Mouse (Mus musculus): ENCODE results near the gene Sec11a.

- TF ChIP-seq CTCF (IDR thresholded peaks at IDR 0.05; ENCODE audit: insufficient read depth, low read depth, low read length) (no peak), POLR2A (IDR thresholded peaks at IDR 0.05; ENCODE audit: insufficient read depth, low read depth, low read length) (no peak)
Measured at GRCm38 (mm10) chr7:80932777-80933176, 14.8 kb downstream of the Sec11a start.

Data from olfactory bulb, adult 2 months (tissue).